Mouse (Mus musculus) CH12.LX (cell line): Measurements from ENCODE around the gene Dll1. TPM values are rescaled to one million over a fixed set of nuclear protein-coding genes. Genes with fewer than 3 reads are reported as not detected.

Experiments used
- DNase-seq: peaks from one replicate; pipeline ENCODE4 v3.0.0-alpha.2; 2013; ENCODE audit errors: extremely low read depth
- H3K27ac ChIP-seq: 2 replicates; pipeline ENCODE4 v1.5.1; 2012; ENCODE audit warnings: low read depth, mild to moderate bottlenecking, control low read depth, moderate library complexity; ENCODE audit not compliant: insufficient read depth
- H3K27me3 ChIP-seq: replicated peaks from 2 replicates; pipeline ENCODE3; 2012; ENCODE audit warnings: inconsistent platforms
- H3K36me3 ChIP-seq, 2 experiments: replicated peaks in 1 of 2; 2 replicates each; pipeline versions ENCODE3 to v1.6.1; 2012; ENCODE audit warnings: inconsistent platforms in 1 of 2, low read length in 1 of 2, mild to moderate bottlenecking in 1 of 2, mixed read lengths in 1 of 2, moderate library complexity in 1 of 2; ENCODE audit not compliant: control insufficient read depth in 1 of 2, insufficient read depth in 1 of 2
- H3K4me1 ChIP-seq, 2 experiments: 2 replicates each; pipeline ENCODE4 v1.6.1; 2012; ENCODE audit warnings: inconsistent platforms in 1 of 2, moderate library complexity in 1 of 2; ENCODE audit not compliant: insufficient read depth in 2 of 2, control insufficient read depth in 1 of 2
- H3K4me2 ChIP-seq: 2 replicates; pipeline ENCODE4 v1.6.1; 2012; ENCODE audit warnings: low read depth, mild to moderate bottlenecking, control low read depth; ENCODE audit not compliant: poor library complexity, insufficient read depth, severe bottlenecking
- H3K4me3 ChIP-seq, 3 experiments: fragments of 150-350 bp in 1 of 3; sonication (generic) in 1 of 3; replicated peaks in 1 of 3; 2 replicates each; pipeline versions ENCODE3 to v1.5.1; 2011 to 2012; ENCODE audit warnings: low read depth in 2 of 3, low read length in 2 of 3, mild to moderate bottlenecking in 2 of 3, moderate library complexity in 2 of 3, control low read depth in 1 of 3, improper control_type of control experiment in 1 of 3, inconsistent platforms in 1 of 3, mixed read lengths in 1 of 3; ENCODE audit not compliant: poor library complexity in 1 of 3
- H3K79me2 ChIP-seq: replicated peaks from 2 replicates; pipeline ENCODE4 v1.6.1; 2012; ENCODE audit warnings: mild to moderate bottlenecking, moderate library complexity; ENCODE audit not compliant: control insufficient read depth, poor library complexity, insufficient read depth, severe bottlenecking; ENCODE audit errors: extremely low read depth
- H3K9ac ChIP-seq: 2 replicates; pipeline ENCODE4 v1.6.1; 2012; ENCODE audit warnings: low read depth, mild to moderate bottlenecking, control low read depth, moderate library complexity; ENCODE audit not compliant: insufficient read depth
- H3K9me3 ChIP-seq: replicated peaks from 2 replicates; pipeline ENCODE3; 2012; ENCODE audit warnings: low read length, inconsistent platforms, mixed read lengths
- BHLHE40 ChIP-seq: IDR thresholded peaks from 2 replicates; pipeline ENCODE4 v1.6.1; 2011; ENCODE audit warnings: mild to moderate bottlenecking, low read depth, low read length, improper control_type of control experiment
- CHD1 ChIP-seq: IDR thresholded peaks from 2 replicates; pipeline ENCODE4 v1.6.1; 2012; ENCODE audit warnings: low read depth, low read length, improper control_type of control experiment, inconsistent platforms
- CHD2 ChIP-seq: IDR thresholded peaks from 2 replicates; pipeline ENCODE4 v1.6.1; 2011; ENCODE audit warnings: low read length, improper control_type of control experiment
- CTCF ChIP-seq, 2 experiments: IDR thresholded peaks in 1 of 2; conservative IDR thresholded peaks in 1 of 2; 2 replicates each; pipeline ENCODE4 v1.5.1; 2011 to 2012; ENCODE audit warnings: low read depth in 2 of 2, low read length in 2 of 2, improper control_type of control experiment in 1 of 2, inconsistent platforms in 1 of 2, mild to moderate bottlenecking in 1 of 2, moderate library complexity in 1 of 2
- E2F4 ChIP-seq: IDR thresholded peaks from 2 replicates; pipeline ENCODE4 v1.6.1; 2011; ENCODE audit warnings: low read depth, low read length, improper control_type of control experiment; ENCODE audit not compliant: insufficient replicate concordance
- ELF1 ChIP-seq: IDR thresholded peaks from 2 replicates; pipeline ENCODE4 v1.6.1; 2014; ENCODE audit warnings: low read depth, mild to moderate bottlenecking, inconsistent platforms, low read length, improper control_type of control experiment
- EP300 ChIP-seq: IDR thresholded peaks from 2 replicates; pipeline ENCODE4 v1.6.1; 2011; ENCODE audit warnings: low read length, improper control_type of control experiment
- ETS1 ChIP-seq: conservative IDR thresholded peaks from 2 replicates; pipeline ENCODE4 v1.6.1; 2012; ENCODE audit warnings: low read depth, mild to moderate bottlenecking, inconsistent platforms, low read length, improper control_type of control experiment, moderate library complexity
- GABPA ChIP-seq: IDR thresholded peaks from 2 replicates; pipeline ENCODE4 v1.6.1; 2012; ENCODE audit warnings: low read depth, low read length, improper control_type of control experiment, inconsistent platforms; ENCODE audit not compliant: insufficient replicate concordance
- HCFC1 ChIP-seq: IDR thresholded peaks from 2 replicates; pipeline ENCODE4 v1.6.1; 2012; ENCODE audit warnings: low read depth, mild to moderate bottlenecking, inconsistent platforms, low read length, improper control_type of control experiment
- IRF4 ChIP-seq: IDR thresholded peaks from 2 replicates; pipeline ENCODE4 v1.6.1; 2014; ENCODE audit warnings: low read depth, mild to moderate bottlenecking, inconsistent platforms, low read length, improper control_type of control experiment
- JUN ChIP-seq: IDR thresholded peaks from 2 replicates; pipeline ENCODE4 v1.6.1; 2011; ENCODE audit warnings: low read depth, mild to moderate bottlenecking, low read length, improper control_type of control experiment, moderate library complexity; ENCODE audit not compliant: insufficient read depth
- JUND ChIP-seq: conservative IDR thresholded peaks from 2 replicates; pipeline ENCODE4 v1.6.1; 2011; ENCODE audit warnings: low read depth, low read length, improper control_type of control experiment
- KAT2A ChIP-seq: IDR thresholded peaks from 2 replicates; pipeline ENCODE4 v1.6.1; 2012; ENCODE audit warnings: low read length, improper control_type of control experiment, inconsistent platforms; ENCODE audit not compliant: insufficient replicate concordance
- MAFK ChIP-seq: IDR thresholded peaks from 2 replicates; pipeline ENCODE4 v1.6.1; 2011; ENCODE audit warnings: low read length, improper control_type of control experiment; ENCODE audit not compliant: insufficient replicate concordance
- MAX ChIP-seq: IDR thresholded peaks from 2 replicates; pipeline ENCODE4 v1.6.1; 2011; ENCODE audit warnings: low read length, improper control_type of control experiment
- MAZ ChIP-seq: IDR thresholded peaks from 2 replicates; pipeline ENCODE4 v1.6.1; 2012; ENCODE audit warnings: low read depth, mild to moderate bottlenecking, inconsistent platforms, low read length, improper control_type of control experiment, moderate library complexity
- MEF2A ChIP-seq: IDR thresholded peaks from 2 replicates; pipeline ENCODE4 v1.6.1; 2014; ENCODE audit warnings: low read depth, mild to moderate bottlenecking, inconsistent platforms, low read length, improper control_type of control experiment, borderline replicate concordance
- MXI1 ChIP-seq: IDR thresholded peaks from 2 replicates; pipeline ENCODE4 v1.6.1; 2011; ENCODE audit warnings: mild to moderate bottlenecking, low read depth, low read length, improper control_type of control experiment
- MYC ChIP-seq: IDR thresholded peaks from 2 replicates; pipeline ENCODE4 v1.6.1; 2011; ENCODE audit warnings: low read depth, mild to moderate bottlenecking, improper control_type of control experiment, low read length
- NELFE ChIP-seq: IDR thresholded peaks from 2 replicates; pipeline ENCODE4 v1.6.1; 2011; ENCODE audit warnings: low read depth, low read length, improper control_type of control experiment
- NRF1 ChIP-seq: IDR thresholded peaks from 2 replicates; pipeline ENCODE4 v1.6.1; 2014; ENCODE audit warnings: low read depth, mild to moderate bottlenecking, inconsistent platforms, low read length, improper control_type of control experiment, moderate library complexity
- PAX5 ChIP-seq: IDR thresholded peaks from 2 replicates; pipeline ENCODE4 v1.6.1; 2012; ENCODE audit warnings: low read length, inconsistent platforms, mixed read lengths
- POLR2A ChIP-seq: IDR thresholded peaks from 2 replicates; pipeline ENCODE4 v1.6.1; 2011; ENCODE audit warnings: low read depth, mild to moderate bottlenecking, improper control_type of control experiment, low read length
- POLR2AphosphoS2 ChIP-seq: IDR thresholded peaks from 2 replicates; pipeline ENCODE4 v1.6.1; 2011; ENCODE audit warnings: low read depth, low read length, improper control_type of control experiment
- RAD21 ChIP-seq: IDR thresholded peaks from 2 replicates; pipeline ENCODE4 v1.6.1; 2011; ENCODE audit warnings: low read depth, mild to moderate bottlenecking, low read length, improper control_type of control experiment, moderate library complexity
- RCOR1 ChIP-seq: conservative IDR thresholded peaks from 2 replicates; pipeline ENCODE4 v1.6.1; 2012; ENCODE audit warnings: low read depth, mild to moderate bottlenecking, inconsistent platforms, low read length, improper control_type of control experiment
- SIN3A ChIP-seq: IDR thresholded peaks from 2 replicates; pipeline ENCODE4 v1.6.1; 2012; ENCODE audit warnings: low read length, improper control_type of control experiment, inconsistent platforms
- SMC3 ChIP-seq: IDR thresholded peaks from 2 replicates; pipeline ENCODE4 v1.6.1; 2011; ENCODE audit warnings: low read depth, low read length, improper control_type of control experiment
- TBP ChIP-seq: conservative IDR thresholded peaks from 2 replicates; pipeline ENCODE4 v1.6.1; 2011; ENCODE audit warnings: low read depth, low read length, improper control_type of control experiment
- TCF12 ChIP-seq: IDR thresholded peaks from 2 replicates; pipeline ENCODE4 v1.6.1; 2014; ENCODE audit warnings: low read depth, mild to moderate bottlenecking, inconsistent platforms, low read length, improper control_type of control experiment
- UBTF ChIP-seq: IDR thresholded peaks from 2 replicates; pipeline ENCODE4 v1.6.1; 2012; ENCODE audit warnings: low read depth, mild to moderate bottlenecking, inconsistent platforms, low read length, improper control_type of control experiment, moderate library complexity
- USF1 ChIP-seq: IDR thresholded peaks from 2 replicates; pipeline ENCODE4 v1.6.1; 2014; ENCODE audit warnings: low read depth, mild to moderate bottlenecking, inconsistent platforms, low read length, improper control_type of control experiment
- USF2 ChIP-seq: conservative IDR thresholded peaks from 2 replicates; pipeline ENCODE4 v1.6.1; 2011; ENCODE audit warnings: low read depth, low read length, improper control_type of control experiment
- ZC3H11A ChIP-seq: IDR thresholded peaks from 2 replicates; pipeline ENCODE4 v1.6.1; 2012; ENCODE audit warnings: low read depth, mild to moderate bottlenecking, inconsistent platforms, low read length, improper control_type of control experiment
- ZKSCAN1 ChIP-seq: IDR thresholded peaks from 2 replicates; pipeline ENCODE4 v1.6.1; 2012; ENCODE audit warnings: low read depth, inconsistent platforms, low read length, improper control_type of control experiment, borderline replicate concordance
- ZMIZ1 ChIP-seq: IDR thresholded peaks from 2 replicates; pipeline ENCODE4 v1.6.1; 2012; ENCODE audit warnings: low read depth, mild to moderate bottlenecking, inconsistent platforms, low read length, improper control_type of control experiment
- ZNF384 ChIP-seq: IDR thresholded peaks from 2 replicates; pipeline ENCODE4 v1.6.1; 2012; ENCODE audit warnings: low read depth, low read length, improper control_type of control experiment, inconsistent platforms
- dilution Hi-C: fragments of 300-500 bp; cut with MboI; formaldehyde crosslinking; loops from 2 replicates; pipeline ENCODE4 v1.14.3; 2020; ENCODE audit warnings: low sequenced_read_pairs; ENCODE audit not compliant: extremely low pct_unique_long_range_greater_than_20kb, extremely low pct_ligation_motif_present
- in situ Hi-C: fragments of 300-500 bp; cut with MboI; formaldehyde crosslinking; loops from 3 replicates; pipeline ENCODE4 v1.14.3; 2019; ENCODE audit warnings: low sequenced_read_pairs, low pct_ligation_motif_present, low pct_unique_long_range_greater_than_20kb, mixed read lengths
- polyA plus RNA-seq: library from polyadenylated mRNA; unstranded; fragments of >175 nt; gene quantifications from 2 replicates; pipeline ENCODE4 v1.2.1, GENCODE M21; 2012; ENCODE audit warnings: low read depth; ENCODE audit not compliant: insufficient read length
- total RNA-seq, 2 experiments: library from RNA; depleted of rRNA; stranded (reverse); fragments of 300-350 nt in 1 of 2; fragments of >200 nt in 1 of 2; gene quantifications; 2 replicates each; pipeline ENCODE4 v1.2.3; 2012 to 2014

Dll1 gene
- total RNA-seq (2012; rRNA removed) (0.25 TPM in 1 of 2 replicates, not detected in the other), total RNA-seq (2014; rRNA removed) (0.52 and 0.68 TPM in 2 replicates), polyA plus RNA-seq (0.14 and 0.29 TPM in 2 replicates)

GRCm38 (mm10) chr17:15376494-15377181 is at the start of gene Dll1:
Gene Dll1 (minus strand): TSS chr17:15376872.
- DNase-seq = no peak
- peak within 1 kb of the TSS; percentile 99 for H3K4me2 ChIP-seq
- H3K9me3 ChIP-seq = no peaks in the 10 kb centered on the region
- peak within 1 kb of the TSS; percentile 45 to 72 (median 55) for H3K4me3 ChIP-seq
- in situ Hi-C loops = no loop called here
- H3K27me3 ChIP-seq = peaks cover 86% of the 10 kb centered on the region
- H3K9ac ChIP-seq = peak within 1 kb of the TSS; percentile 25; the same call in 1 of the 2 replicates
- H3K79me2 ChIP-seq = no peaks in the 10 kb centered on the region
- H3K36me3 ChIP-seq = no peaks in the 10 kb centered on the region
- peaks cover 9 to 21% of the 10 kb centered on the region in 2 experiments for H3K4me1 ChIP-seq
- TF ChIP-seq ETS1 (peak; percentile 28; the same call in 1 of the 2 replicates), USF1 (no peak), POLR2AphosphoS2 (no peak), MEF2A (no peak), JUND (no peak), BHLHE40 (peak; percentile 57), MAZ (no peak), CHD2 (no peak), KAT2A (no peak), SIN3A (no peak; the same call in 1 of the 2 replicates), E2F4 (no peak), RCOR1 (no peak), SMC3 (0 out of 2 replicates have a peak, but pooled peaks have one; percentile 22), ZC3H11A (no peak), ZNF384 (no peak), NRF1 (no peak), ELF1 (no peak), TCF12 (0 out of 2 replicates have a peak, but pooled peaks have one; percentile 22), CTCF (conservative IDR thresholded peaks at IDR 0.05 in 1 of 2, IDR thresholded peaks at IDR 0.05 in 1 of 2; ENCODE audit: low read depth in 2 of 2, low read length in 2 of 2) (peak in 1 of 2 experiments; percentile 45; a peak in 2 of 4 replicates), MAX (no peak), GABPA (no peak), CHD1 (no peak), MYC (no peak), ZKSCAN1 (no peak), ZMIZ1 (no peak), HCFC1 (no peak), MXI1 (no peak), POLR2A (no peak), JUN (no peak), PAX5 (no peak), USF2 (no peak), UBTF (no peak), MAFK (no peak), IRF4 (0 out of 2 replicates have a peak, but pooled peaks have one; percentile 5), NELFE (no peak), EP300 (no peak), RAD21 (peak; percentile 49), TBP (no peak)
- TF ChIP-seq, all 38 proteins: peak for 7
- no peak within 1 kb of the TSS for H3K27ac ChIP-seq
- dilution Hi-C loops = no loop called here
